Mouse (Mus musculus) pancreas, adult 10 weeks (tissue): ENCODE data around the gene Tgfbr2. TPM values are rescaled to one million over a fixed set of nuclear protein-coding genes. Genes with fewer than 3 reads are reported as not detected.

ENCODE experiments used
- polyA plus RNA-seq: library from polyadenylated mRNA; stranded (reverse); fragments of 350-450 nt; fragmentation: Illumina TruSeq; extraction: RNeasy Lipid Tissue Mini Kit (QIAGEN cat#74804); gene quantifications from one replicate; pipeline ENCODE4 v1.2.3, GENCODE M21; 2015; ENCODE audit warnings: low read depth, low replicate concordance; ENCODE audit not compliant: insufficient read depth

Gene Tgfbr2
- 12.5 TPM for polyA plus RNA-seq

DNA sequence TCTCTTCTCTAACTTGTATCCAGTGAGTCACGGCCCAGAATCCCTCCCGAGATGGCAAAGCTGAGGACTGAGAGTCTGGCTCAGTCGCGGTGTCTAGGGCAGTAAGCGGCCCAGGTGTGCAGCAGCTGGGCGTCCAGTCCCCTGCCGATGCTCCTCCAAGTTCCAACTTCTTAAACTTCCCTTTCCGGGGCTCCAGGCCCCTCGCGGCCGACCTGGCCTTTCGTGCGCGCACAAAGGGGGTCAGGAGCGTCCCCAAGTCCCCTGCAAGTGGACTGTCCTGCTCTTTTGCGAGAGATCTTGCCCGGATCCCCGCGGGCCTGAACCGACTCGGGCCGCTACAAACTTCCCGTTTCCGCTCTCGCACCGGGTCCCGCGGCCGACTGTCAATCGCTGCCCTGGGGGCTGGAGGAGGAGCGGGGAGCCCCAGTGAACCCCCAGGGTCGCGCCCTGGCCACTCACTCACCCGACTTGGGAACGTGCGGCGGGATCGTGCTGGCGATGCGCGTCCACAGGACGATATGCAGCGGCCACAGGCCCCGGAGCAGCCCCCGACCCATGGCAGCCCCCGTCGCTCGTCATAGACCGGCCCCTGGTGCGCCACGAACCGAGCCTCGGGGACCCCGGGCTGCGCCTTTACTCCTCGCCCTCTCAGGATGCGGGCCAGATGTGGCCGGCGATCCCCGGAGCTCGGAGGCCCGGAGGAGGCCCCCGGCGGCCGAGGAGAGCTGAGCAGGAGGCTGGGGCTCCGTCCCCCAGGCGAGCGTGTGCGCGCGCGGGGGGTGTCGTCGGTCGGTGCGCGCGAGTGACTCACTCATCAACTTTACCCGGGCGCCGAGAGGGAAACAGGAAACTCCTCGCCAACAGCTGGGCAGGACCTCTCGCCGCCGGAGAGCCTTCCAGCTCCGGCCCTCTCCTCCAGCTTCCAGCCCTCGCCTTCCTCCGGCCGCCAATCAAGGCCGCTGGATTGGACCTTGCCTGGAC lies at the start of gene Tgfbr2:
TSS of gene Tgfbr2 (minus strand) at position 880 of the 981 bp plus-strand sequence.

